Mouse (Mus musculus) megakaryocyte, embryonic 14.5 days (primary cell): ENCODE data around the gene Cdpf1.

Source experiments
- FLI1 ChIP-seq: IDR thresholded peaks from 2 replicates; pipeline ENCODE4 v1.6.1; 2012; ENCODE audit warnings: low read length, inconsistent platforms, mixed read lengths
- GATA1 ChIP-seq: IDR thresholded peaks from 3 replicates; pipeline ENCODE4 v1.6.1; 2012; ENCODE audit warnings: mixed read lengths, low read length, inconsistent platforms, borderline replicate concordance

GRCm38 (mm10) chr15:85826676-85827075 is 15.2 kb upstream of the Cdpf1 start:
- no peak for TF ChIP-seq FLI1
- TF ChIP-seq GATA1, result no peak
